Mouse (Mus musculus): ENCODE measurements around the gene Gprc5b. TPM values are rescaled to one million over a fixed set of nuclear protein-coding genes. Genes with fewer than 3 reads are reported as not detected.

Gprc5b gene
- 12.3 to 17.6 TPM (median 13.8 TPM) in 4 replicates for total RNA-seq (2023)

GRCm38 (mm10) chr7:118995007-118995406 lies at the start of gene Gprc5b:
Gprc5b (minus strand) TSS chr7:118995211.

Other genes starting within 250 kb of the Gprc5b start
- gene Iqck, start 139.5 kb downstream of the Gprc5b start, total RNA-seq (2023), result 1.7 to 2.3 TPM (median 1.9 TPM) in 4 replicates
- 15.0 to 21.1 TPM (median 15.5 TPM) in 4 replicates for gene Knop1, start 139.0 kb downstream of the Gprc5b start, total RNA-seq (2023)
- not detected in 4 replicates for gene Gpr139, start 189.4 kb upstream of the Gprc5b start, total RNA-seq (2023)